1 mouse cellular context compared by ENCODE assay signal in the genomic region with DNA sequence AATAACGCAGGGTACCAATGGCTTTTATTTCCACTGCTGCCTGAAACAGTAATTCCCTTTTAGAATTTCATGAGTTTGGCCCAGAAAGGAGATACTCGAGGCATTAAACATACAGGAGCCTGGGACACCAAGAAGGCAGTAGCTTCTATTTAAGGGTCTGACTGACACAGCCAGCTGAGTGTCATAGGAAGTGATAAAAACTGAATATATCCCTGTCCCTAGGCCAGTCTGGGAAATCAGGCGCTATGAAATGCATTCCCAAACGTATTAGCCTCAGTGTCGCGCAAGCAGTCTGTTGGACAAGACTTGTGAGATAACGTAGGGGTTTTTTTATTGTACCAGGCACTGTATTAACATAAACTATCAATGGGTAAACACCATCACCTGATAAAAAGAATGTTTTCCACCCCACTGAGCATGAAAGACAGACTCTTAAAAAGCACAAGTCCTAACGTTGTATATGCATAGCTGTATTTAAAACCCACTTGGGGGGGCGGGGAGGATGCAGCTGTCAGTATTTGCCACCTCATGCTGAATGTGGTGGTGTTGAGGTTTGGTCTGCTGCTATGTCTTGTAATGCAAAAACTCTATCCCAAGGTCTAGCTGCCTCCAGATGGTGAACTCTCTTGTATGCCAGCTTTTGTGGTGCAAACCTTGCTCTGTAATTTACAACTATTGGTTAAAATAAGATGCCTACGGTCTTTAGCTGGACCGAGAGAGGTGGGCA.
TF ChIP-seq lines count a peak whose summit lies in the region.

No protein-coding gene starts in this region.

TF ChIP-seq in myocyte, 11 proteins besides CTCF, POLR2A, EP300 and RAD21 (continued from another document):
- peak in 1 of 3 experiments; percentile 71 for TF ChIP-seq MYOG (IDR thresholded peaks at IDR 0.05; ENCODE audit: control insufficient read depth in 1 of 3, insufficient read depth in 1 of 3, insufficient read length in 2 of 3, low read depth in 2 of 3)
- TF ChIP-seq POLR2AphosphoS2 (IDR thresholded peaks at IDR 0.05; ENCODE audit: insufficient read length, low read depth): no peak
- TF ChIP-seq TCF3 (IDR thresholded peaks at IDR 0.05; ENCODE audit: insufficient read length, low read depth): peak; percentile 75
